Mouse (Mus musculus) liver, embryonic 12.5 days (tissue): ENCODE measurements at regions not wholly inside any gene's neighbourhood (a gene's known extent, or its start where the extent isn't known, plus 50 kb on each side); places are given as distances from the start of the nearest gene placed in this dataset.

Source experiments
- ATAC-seq: fragments of 200-750 bp; cut with Nextera tagmentation; 2 replicates; pipeline ENCODE4 v1.8.0; 2017; ENCODE audit warnings: moderate number of reproducible peaks, mild to moderate bottlenecking, moderate library complexity
- H3K27ac ChIP-seq: fragments of 300-500 bp; sonication (generic); 2 replicates; pipeline ENCODE4 v1.5.1; 2016; ENCODE audit warnings: mild to moderate bottlenecking
- H3K27me3 ChIP-seq: fragments of 300-500 bp; sonication (generic); replicated peaks from 2 replicates; pipeline ENCODE4 v1.6.1; 2016; ENCODE audit warnings: mild to moderate bottlenecking, moderate library complexity
- H3K36me3 ChIP-seq: fragments of 300-500 bp; sonication (generic); 2 replicates; pipeline ENCODE4 v1.6.1; 2016; ENCODE audit warnings: mild to moderate bottlenecking, moderate library complexity
- H3K4me1 ChIP-seq: fragments of 300-500 bp; sonication (generic); 2 replicates; pipeline ENCODE4 v1.6.1; 2016
- H3K4me2 ChIP-seq: fragments of 300-500 bp; sonication (generic); 2 replicates; pipeline ENCODE4 v1.6.1; 2016; ENCODE audit warnings: mild to moderate bottlenecking, moderate library complexity
- H3K4me3 ChIP-seq: fragments of 300-500 bp; sonication (generic); 2 replicates; pipeline ENCODE4 v1.5.1; 2016; ENCODE audit warnings: mild to moderate bottlenecking, moderate library complexity
- H3K9ac ChIP-seq: fragments of 300-500 bp; sonication (generic); 2 replicates; pipeline ENCODE4 v1.6.1; 2016; ENCODE audit warnings: mild to moderate bottlenecking, moderate library complexity
- H3K9me3 ChIP-seq: fragments of 300-500 bp; sonication (generic); replicated peaks from 2 replicates; pipeline ENCODE4 v1.6.1; 2016; ENCODE audit warnings: mild to moderate bottlenecking, moderate library complexity
- WGBS: fragments of 180-500 bp; shearing (Covaris S2); methylation state at CpG from one replicate; pipeline ENCODE4 v1.1.7; 2016; ENCODE audit not compliant: insufficient replicate concordance; 5-methylcytosine and 5-hydroxymethylcytosine counted together

- 68% methylated on average over 6 of the region's 6 CpGs for WGBS
- no peaks in the 10 kb centered on the region for H3K9me3 ChIP-seq
- no peak overlapping the region for H3K27ac ChIP-seq
- no peak overlapping the region for H3K9ac ChIP-seq
- no peak overlapping the region for H3K4me3 ChIP-seq
- H3K4me2 ChIP-seq: no peak overlapping the region
- no peak for ATAC-seq
- no peaks in the 10 kb centered on the region for H3K4me1 ChIP-seq
- H3K27me3 ChIP-seq: no peaks in the 10 kb centered on the region
- H3K36me3 ChIP-seq: no peaks in the 10 kb centered on the region
Measured at GRCm38 (mm10) chr11:65551073-65551472, 237.0 kb downstream of the Map2k4 start.

GRCm38 (mm10) chr11:65544281-65544680, 243.8 kb downstream of the Map2k4 start:
- Histone ChIP-seq H3K27ac (no peak overlapping the region), H3K4me2 (no peak overlapping the region), H3K9ac (no peak overlapping the region), H3K9me3 (no peaks in the 10 kb centered on the region), H3K36me3 (no peaks in the 10 kb centered on the region), H3K4me1 (no peaks in the 10 kb centered on the region), H3K27me3 (no peaks in the 10 kb centered on the region), H3K4me3 (no peak overlapping the region)
- 65% methylated on average over 5 of the region's 5 CpGs for WGBS
- ATAC-seq: no peak

- ATAC-seq: no peak
- H3K4me3 ChIP-seq: no peak overlapping the region
- WGBS: 70% methylated on average over 3 of the region's 3 CpGs
- no peaks in the 10 kb centered on the region for H3K9me3 ChIP-seq
- H3K4me1 ChIP-seq: no peaks in the 10 kb centered on the region
- no peak overlapping the region for H3K4me2 ChIP-seq
- H3K9ac ChIP-seq: no peak overlapping the region
- no peaks in the 10 kb centered on the region for H3K27me3 ChIP-seq
- no peaks in the 10 kb centered on the region for H3K36me3 ChIP-seq
- no peak overlapping the region for H3K27ac ChIP-seq
Measured at GRCm38 (mm10) chr11:65543581-65543980, 244.5 kb downstream of the Map2k4 start.

- Histone ChIP-seq H3K36me3 (no peaks in the 10 kb centered on the region), H3K9me3 (no peaks in the 10 kb centered on the region), H3K9ac (no peak overlapping the region), H3K4me1 (no peaks in the 10 kb centered on the region), H3K4me3 (no peak overlapping the region), H3K27me3 (no peaks in the 10 kb centered on the region), H3K4me2 (no peak overlapping the region), H3K27ac (no peak overlapping the region)
- no peak for ATAC-seq
- whole genome bisulfite sequencing: 77% methylated on average over 16 of the region's 16 CpGs
Measured at GRCm38 (mm10) chr11:65537046-65537630, 251.0 kb downstream of the Map2k4 start.

- Histone ChIP-seq H3K27me3 (no peaks in the 10 kb centered on the region), H3K4me3 (no peak overlapping the region), H3K9me3 (no peaks in the 10 kb centered on the region), H3K4me2 (no peak overlapping the region), H3K9ac (no peak overlapping the region), H3K36me3 (no peaks in the 10 kb centered on the region), H3K27ac (no peak overlapping the region), H3K4me1 (no peaks in the 10 kb centered on the region)
- WGBS: 78% methylated on average over 8 of the region's 8 CpGs
- no peak for ATAC-seq
Measured at GRCm38 (mm10) chr11:65535726-65536442, 252.2 kb downstream of the Map2k4 start.

GRCm38 (mm10) chr11:65530744-65531143, 257.4 kb downstream of the Map2k4 start:
- Histone ChIP-seq H3K4me1 (no peaks in the 10 kb centered on the region), H3K27me3 (no peaks in the 10 kb centered on the region), H3K36me3 (no peaks in the 10 kb centered on the region), H3K27ac (no peak overlapping the region), H3K4me3 (no peak overlapping the region), H3K9ac (no peak overlapping the region), H3K9me3 (no peaks in the 10 kb centered on the region), H3K4me2 (no peak overlapping the region)
- WGBS: 42% methylated on average over 5 of the region's 5 CpGs
- no peak for ATAC-seq

GRCm38 (mm10) chr11:65505106-65505865, 235.5 kb upstream of the Myocd start:
- no peak for ATAC-seq
- Histone ChIP-seq H3K36me3 (no peaks in the 10 kb centered on the region), H3K9me3 (no peaks in the 10 kb centered on the region; the same call in 1 of the 2 replicates), H3K27ac (no peak overlapping the region), H3K9ac (no peak overlapping the region), H3K27me3 (no peaks in the 10 kb centered on the region), H3K4me3 (no peak overlapping the region), H3K4me1 (no peaks in the 10 kb centered on the region), H3K4me2 (no peak overlapping the region)
- WGBS: 82% methylated on average over 19 of the region's 19 CpGs

- 36% methylated on average over 2 of the region's 2 CpGs for WGBS
- no peak overlapping the region for H3K9ac ChIP-seq
- H3K4me1 ChIP-seq: no peaks in the 10 kb centered on the region
- no peak overlapping the region for H3K27ac ChIP-seq
- no peak overlapping the region for H3K4me2 ChIP-seq
- no peaks in the 10 kb centered on the region for H3K9me3 ChIP-seq
- no peak for ATAC-seq
- H3K27me3 ChIP-seq: no peaks in the 10 kb centered on the region
- no peaks in the 10 kb centered on the region for H3K36me3 ChIP-seq
- no peak overlapping the region for H3K4me3 ChIP-seq
Measured at GRCm38 (mm10) chr11:65497979-65498378, 228.2 kb upstream of the Myocd start.

GRCm38 (mm10) chr11:65497415-65497814, 227.6 kb upstream of the Myocd start:
- Histone ChIP-seq H3K36me3 (no peaks in the 10 kb centered on the region), H3K27ac (no peak overlapping the region), H3K9me3 (no peaks in the 10 kb centered on the region), H3K27me3 (no peaks in the 10 kb centered on the region), H3K9ac (no peak overlapping the region), H3K4me3 (no peak overlapping the region), H3K4me1 (no peaks in the 10 kb centered on the region), H3K4me2 (no peak overlapping the region)
- no peak for ATAC-seq
- 59% methylated on average over 6 of the region's 6 CpGs for WGBS

GRCm38 (mm10) chr11:65495034-65495433, 225.2 kb upstream of the Myocd start:
- WGBS: 34% methylated on average over 11 of the region's 11 CpGs
- Histone ChIP-seq H3K36me3 (no peaks in the 10 kb centered on the region), H3K4me1 (no peaks in the 10 kb centered on the region), H3K4me3 (no peak overlapping the region), H3K4me2 (no peak overlapping the region), H3K27me3 (no peaks in the 10 kb centered on the region), H3K27ac (no peak overlapping the region), H3K9ac (no peak overlapping the region), H3K9me3 (no peaks in the 10 kb centered on the region)
- ATAC-seq: no peak

GRCm38 (mm10) chr11:65490426-65490825, 220.6 kb upstream of the Myocd start:
- no peaks in the 10 kb centered on the region for H3K36me3 ChIP-seq
- H3K4me1 ChIP-seq: no peaks in the 10 kb centered on the region
- no peak for ATAC-seq
- H3K9me3 ChIP-seq: no peaks in the 10 kb centered on the region
- no peaks in the 10 kb centered on the region for H3K27me3 ChIP-seq
- H3K27ac ChIP-seq: no peak overlapping the region
- no peak overlapping the region for H3K4me2 ChIP-seq
- 79% methylated on average over 3 of the region's 3 CpGs for WGBS
- H3K9ac ChIP-seq: no peak overlapping the region
- no peak overlapping the region for H3K4me3 ChIP-seq

GRCm38 (mm10) chr11:65475821-65476540, 206.2 kb upstream of the Myocd start:
- no peak overlapping the region for H3K27ac ChIP-seq
- H3K9ac ChIP-seq: no peak overlapping the region
- no peaks in the 10 kb centered on the region for H3K4me1 ChIP-seq
- H3K4me2 ChIP-seq: no peak overlapping the region
- no peaks in the 10 kb centered on the region for H3K9me3 ChIP-seq
- no peaks in the 10 kb centered on the region for H3K27me3 ChIP-seq
- 69% methylated on average over 18 of the region's 18 CpGs for WGBS
- H3K4me3 ChIP-seq: no peak overlapping the region
- H3K36me3 ChIP-seq: no peaks in the 10 kb centered on the region
- no peak for ATAC-seq
